Mouse (Mus musculus): ENCODE data around the gene Palld. TPM values are rescaled to one million over a fixed set of nuclear protein-coding genes. Genes with fewer than 3 reads are reported as not detected.
A peak's percentile ranks its signal among the peaks of the same experiment; 100 is the strongest.

Palld gene
- polyA plus RNA-seq, 1 experiment from 2014 or later = 51.6 TPM

DNA sequence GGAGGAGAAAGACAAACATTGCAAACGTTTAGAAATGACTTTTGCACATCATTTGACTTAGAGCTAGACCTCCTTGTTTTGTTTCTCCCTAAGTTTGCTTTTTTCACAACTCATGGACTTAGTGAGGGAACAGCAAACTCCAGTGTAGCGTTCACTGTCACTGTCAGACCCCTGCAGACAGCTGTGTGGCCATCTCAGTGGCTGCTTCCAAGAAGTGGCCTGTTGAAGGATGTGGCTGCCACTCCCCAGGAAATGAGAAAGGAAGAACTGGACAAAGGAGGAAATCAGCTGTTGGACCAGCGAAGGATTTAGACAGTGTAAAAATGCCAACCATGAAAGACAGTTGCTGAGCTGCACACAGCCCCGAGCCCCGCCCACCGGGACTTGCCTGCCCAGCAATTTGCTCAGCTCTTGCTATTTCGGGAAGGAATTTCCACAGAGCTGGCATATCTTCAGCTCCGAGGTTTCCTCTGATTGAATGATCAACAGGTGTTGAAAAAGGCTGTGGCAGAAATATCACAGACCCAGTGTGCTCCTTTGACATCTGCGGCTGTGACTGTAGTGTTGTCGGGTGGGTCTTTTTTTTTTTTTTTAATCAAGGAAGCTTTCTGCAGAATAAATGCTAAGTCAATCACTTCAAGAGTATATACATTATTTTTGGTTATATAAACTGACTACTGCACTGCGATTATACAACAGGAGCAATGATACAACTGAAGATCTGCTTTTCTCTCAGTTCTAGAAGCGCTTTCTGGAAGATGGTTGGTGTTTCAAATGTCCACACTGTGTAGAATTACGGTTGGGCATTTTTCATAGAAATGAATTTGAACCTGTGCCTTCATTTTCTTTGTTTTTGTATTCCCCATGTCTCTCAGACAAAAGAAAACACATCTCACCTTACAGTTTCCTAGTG, 6.1 kb upstream of the Palld start:
- H3K4me3 ChIP-seq = no peak overlapping the region
- no peak for DNase-seq (ENCODE audit: extremely low spot score, low spot score)
- H3K36me3 ChIP-seq (replicated peaks) = no peaks in the 10 kb centered on the region
- no peak overlapping the region for H3K27ac ChIP-seq
- H3K27me3 ChIP-seq (ENCODE audit: poor library complexity, severe bottlenecking) = no peaks in the 10 kb centered on the region
- WGBS = 83% methylated on average over 13 of the region's 13 CpGs
- no peaks in the 10 kb centered on the region for H3K9me3 ChIP-seq
- no peaks in the 10 kb centered on the region for H3K4me1 ChIP-seq

DNA sequence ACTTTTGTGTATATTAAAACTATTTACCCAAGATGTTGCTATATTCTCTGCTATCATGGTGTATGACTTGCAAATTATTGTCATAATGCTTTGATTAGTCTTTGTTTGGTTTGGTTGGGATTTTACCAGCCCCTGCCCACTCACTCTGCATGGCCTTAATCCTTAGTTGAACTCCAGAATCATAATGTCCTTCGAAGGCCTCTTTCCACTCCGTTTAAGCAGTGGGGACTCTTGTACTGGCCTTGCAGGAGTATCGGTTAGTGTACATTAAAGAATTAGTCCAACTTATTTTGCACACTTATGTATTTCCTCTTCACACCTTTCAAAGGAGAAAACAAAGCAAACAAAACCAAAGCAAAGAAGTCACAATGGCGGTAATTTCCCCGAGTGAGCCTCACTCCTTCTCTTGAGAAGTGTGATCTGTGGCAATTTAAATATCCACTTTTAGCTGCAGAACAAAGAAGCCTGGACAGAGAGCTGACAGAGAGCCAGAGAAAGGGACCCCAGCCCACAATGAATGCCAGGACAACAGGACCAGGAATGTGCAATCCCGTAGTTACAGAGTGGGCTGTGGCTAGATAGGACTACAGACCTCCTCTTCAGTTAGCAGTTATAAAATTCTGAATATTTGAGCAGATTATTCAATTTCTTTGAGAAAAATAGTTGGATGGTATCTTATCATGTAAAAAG, 1.3 kb downstream of the Palld start:
- H3K27ac ChIP-seq = peak overlapping the region; percentile 56
- no peaks in the 10 kb centered on the region for H3K36me3 ChIP-seq (replicated peaks)
- H3K4me1 ChIP-seq = peaks cover 7% of the 10 kb centered on the region
- no peak for DNase-seq (ENCODE audit: extremely low spot score, low spot score)
- H3K9me3 ChIP-seq = no peaks in the 10 kb centered on the region
- no peak overlapping the region for H3K4me3 ChIP-seq
- H3K27me3 ChIP-seq (ENCODE audit: poor library complexity, severe bottlenecking) = no peaks in the 10 kb centered on the region
- 55% methylated on average over 6 of the region's 6 CpGs for WGBS

DNA sequence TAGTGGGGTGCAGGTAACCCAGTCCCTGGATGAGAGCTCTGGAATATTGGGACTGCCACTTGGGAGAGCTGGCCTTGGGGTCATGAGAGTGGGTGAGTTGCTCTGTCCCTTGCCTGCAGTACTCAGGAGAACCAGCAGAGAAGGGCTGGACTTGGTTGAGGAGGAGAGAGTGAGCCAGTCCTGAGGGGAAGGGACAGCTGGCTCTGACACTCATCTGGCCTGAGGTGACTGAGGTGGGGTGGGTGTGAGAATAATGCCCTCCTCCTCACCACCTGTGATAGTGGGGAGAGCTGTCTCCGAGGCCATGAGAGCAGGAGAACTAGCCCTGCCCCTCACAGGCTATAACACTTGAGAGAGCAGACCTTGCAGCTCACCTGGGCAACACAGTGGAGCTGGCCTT, 5.1 kb downstream of the Palld start:
- Histone ChIP-seq H3K4me1 (peaks cover 7% of the 10 kb centered on the region), H3K36me3 (replicated peaks) (no peaks in the 10 kb centered on the region), H3K27me3 (ENCODE audit: poor library complexity, severe bottlenecking) (no peaks in the 10 kb centered on the region), H3K9me3 (no peaks in the 10 kb centered on the region), H3K4me3 (no peak overlapping the region), H3K27ac (no peak overlapping the region)
- DNase-seq (ENCODE audit: extremely low spot score, low spot score) = no peak
- WGBS = 87% methylated on average over 1 of the region's 1 CpGs

DNA sequence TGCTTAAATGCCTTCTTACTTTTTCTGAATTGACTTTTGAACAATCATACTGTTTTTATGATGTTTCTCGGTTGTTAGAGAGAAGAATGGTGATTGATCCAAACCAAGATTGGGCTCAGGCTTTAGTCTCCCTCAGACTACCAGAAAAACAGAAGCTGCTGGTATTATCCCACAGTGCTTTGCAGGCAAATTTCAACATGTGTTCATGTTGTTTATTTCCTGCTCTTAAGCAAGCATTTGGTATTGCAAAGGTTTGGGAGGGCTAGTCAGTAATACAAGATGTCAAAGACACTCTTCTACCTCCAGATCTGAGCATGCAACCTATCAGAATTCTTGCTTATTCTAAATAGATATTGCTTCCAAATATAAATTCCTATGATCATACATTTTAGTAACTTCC, 5.7 kb downstream of the Palld start:
- Histone ChIP-seq H3K27me3 (ENCODE audit: poor library complexity, severe bottlenecking) (no peaks in the 10 kb centered on the region), H3K4me3 (no peak overlapping the region), H3K27ac (no peak overlapping the region), H3K4me1 (peaks cover 7% of the 10 kb centered on the region), H3K36me3 (replicated peaks) (no peaks in the 10 kb centered on the region), H3K9me3 (no peaks in the 10 kb centered on the region)
- WGBS = 91% methylated on average over 1 of the region's 1 CpGs
- DNase-seq (ENCODE audit: extremely low spot score, low spot score) = no peak

- 60% methylated on average over 2 of the region's 2 CpGs for WGBS
- H3K4me3 ChIP-seq = no peak overlapping the region
- H3K27me3 ChIP-seq (ENCODE audit: poor library complexity, severe bottlenecking) = no peaks in the 10 kb centered on the region
- no peaks in the 10 kb centered on the region for H3K36me3 ChIP-seq (replicated peaks)
- no peaks in the 10 kb centered on the region for H3K4me1 ChIP-seq
- no peaks in the 10 kb centered on the region for H3K9me3 ChIP-seq
- no peak for DNase-seq (ENCODE audit: extremely low spot score, low spot score)
- H3K27ac ChIP-seq = no peak overlapping the region
Measured at GRCm38 (mm10) chr8:61894062-61894461, 8.4 kb downstream of the Palld start.

DNA sequence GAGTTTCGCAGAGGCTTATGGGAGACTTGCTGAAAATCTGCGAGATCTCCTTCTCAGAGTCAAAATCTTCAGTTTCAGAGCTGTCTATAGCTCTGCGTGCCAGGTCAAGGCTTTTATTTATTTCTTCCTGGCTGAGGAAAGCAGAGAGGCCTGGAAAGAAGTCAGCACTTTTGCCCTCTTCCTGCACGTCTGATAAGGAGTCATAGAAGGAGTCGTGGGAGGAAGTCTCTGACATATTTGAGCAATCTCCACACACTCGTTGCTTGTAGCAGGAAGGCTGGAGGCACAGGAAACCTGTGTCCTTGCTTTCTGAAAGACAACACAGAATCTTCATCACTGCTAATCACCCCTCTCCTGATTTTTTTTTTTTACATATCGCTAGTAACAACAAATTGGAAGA, 24.9 kb downstream of the Palld start:
- WGBS = 82% methylated on average over 7 of the region's 7 CpGs
- H3K27ac ChIP-seq = no peak overlapping the region
- no peak overlapping the region for H3K4me3 ChIP-seq
- DNase-seq (ENCODE audit: extremely low spot score, low spot score) = no peak
- H3K4me1 ChIP-seq = no peaks in the 10 kb centered on the region
- H3K27me3 ChIP-seq (ENCODE audit: poor library complexity, severe bottlenecking) = no peaks in the 10 kb centered on the region
- H3K36me3 ChIP-seq (replicated peaks) = no peaks in the 10 kb centered on the region
- no peaks in the 10 kb centered on the region; the same call in 1 of the 2 replicates for H3K9me3 ChIP-seq

DNA sequence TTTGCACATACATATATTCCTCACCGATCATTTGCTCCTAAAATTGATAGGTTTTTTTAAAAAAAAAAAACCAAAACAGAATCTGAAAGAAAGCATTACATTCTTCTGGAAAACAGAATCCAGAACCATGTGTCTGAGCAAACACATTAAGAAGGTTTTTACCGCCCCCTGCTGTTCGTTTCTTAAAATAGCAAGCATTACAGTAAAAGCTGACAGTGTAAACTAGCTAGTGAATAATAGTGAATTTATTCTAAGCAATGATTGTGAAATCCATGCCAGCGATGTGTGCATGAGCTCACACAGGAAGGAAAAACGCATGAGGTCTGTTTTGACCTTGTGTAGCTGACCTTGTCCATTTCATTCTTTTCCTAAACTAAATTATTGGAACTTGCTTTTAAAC, 27.2 kb downstream of the Palld start:
- no peaks in the 10 kb centered on the region for H3K27me3 ChIP-seq (ENCODE audit: poor library complexity, severe bottlenecking)
- H3K4me3 ChIP-seq = no peak overlapping the region
- 17% methylated on average over 5 of the region's 5 CpGs for WGBS
- no peak overlapping the region for H3K27ac ChIP-seq
- H3K4me1 ChIP-seq = no peaks in the 10 kb centered on the region
- H3K36me3 ChIP-seq (replicated peaks) = no peaks in the 10 kb centered on the region
- no peak for DNase-seq (ENCODE audit: extremely low spot score, low spot score)
- no peaks in the 10 kb centered on the region for H3K9me3 ChIP-seq

- H3K4me3 ChIP-seq = no peak overlapping the region
- no peaks in the 10 kb centered on the region for H3K9me3 ChIP-seq
- peak; percentile 18 for DNase-seq (ENCODE audit: extremely low spot score, low spot score)
- no peaks in the 10 kb centered on the region for H3K27me3 ChIP-seq (ENCODE audit: poor library complexity, severe bottlenecking)
- H3K27ac ChIP-seq = no peak overlapping the region
- no peaks in the 10 kb centered on the region for H3K36me3 ChIP-seq (replicated peaks)
- 42% methylated on average over 9 of the region's 9 CpGs for WGBS
- no peaks in the 10 kb centered on the region for H3K4me1 ChIP-seq
Measured at GRCm38 (mm10) chr8:61873994-61874393, 28.5 kb downstream of the Palld start.

DNA sequence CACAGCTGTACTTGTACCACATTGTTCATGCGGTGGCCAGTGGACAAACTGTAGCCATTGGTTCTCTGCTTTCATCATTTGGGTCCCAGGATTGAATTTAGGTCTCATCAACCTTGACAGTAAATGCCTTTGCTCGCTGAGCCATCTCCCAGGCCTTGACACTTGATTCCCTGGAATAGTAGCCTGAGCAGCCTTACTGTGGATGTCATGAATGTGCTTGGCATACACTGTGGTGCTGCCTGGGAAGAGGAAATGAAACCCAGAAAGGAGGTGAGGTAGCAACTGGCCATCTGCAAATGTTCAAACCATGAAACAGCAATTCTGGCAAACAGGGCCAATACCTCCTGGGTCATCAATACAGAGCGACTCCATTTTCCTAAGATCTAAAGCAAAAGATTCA, 34.0 kb downstream of the Palld start:
- DNase-seq (ENCODE audit: extremely low spot score, low spot score) = no peak
- Histone ChIP-seq H3K36me3 (replicated peaks) (no peaks in the 10 kb centered on the region), H3K4me3 (no peak overlapping the region), H3K9me3 (no peaks in the 10 kb centered on the region), H3K27ac (no peak overlapping the region), H3K27me3 (ENCODE audit: poor library complexity, severe bottlenecking) (no peaks in the 10 kb centered on the region), H3K4me1 (no peaks in the 10 kb centered on the region)
- whole genome bisulfite sequencing = 84% methylated on average over 3 of the region's 3 CpGs

GRCm38 (mm10) chr8:61866920-61867319, 35.6 kb downstream of the Palld start:
- Histone ChIP-seq H3K9me3 (no peaks in the 10 kb centered on the region), H3K36me3 (replicated peaks) (no peaks in the 10 kb centered on the region), H3K27ac (no peak overlapping the region), H3K4me1 (no peaks in the 10 kb centered on the region), H3K4me3 (no peak overlapping the region), H3K27me3 (ENCODE audit: poor library complexity, severe bottlenecking) (no peaks in the 10 kb centered on the region)
- no peak for DNase-seq (ENCODE audit: extremely low spot score, low spot score)
- 96% methylated on average over 1 of the region's 1 CpGs for WGBS

GRCm38 (mm10) chr8:61865365-61865764, 37.1 kb downstream of the Palld start:
- Histone ChIP-seq H3K27me3 (ENCODE audit: poor library complexity, severe bottlenecking) (no peaks in the 10 kb centered on the region), H3K27ac (no peak overlapping the region), H3K36me3 (replicated peaks) (no peaks in the 10 kb centered on the region), H3K9me3 (no peaks in the 10 kb centered on the region), H3K4me1 (no peaks in the 10 kb centered on the region), H3K4me3 (no peak overlapping the region)
- 90% methylated on average over 7 of the region's 7 CpGs for WGBS
- no peak for DNase-seq (ENCODE audit: extremely low spot score, low spot score)

GRCm38 (mm10) chr8:61851270-61851669, 51.2 kb downstream of the Palld start:
- DNase-seq (ENCODE audit: extremely low spot score, low spot score) = no peak
- peaks cover 19% of the 10 kb centered on the region for H3K4me1 ChIP-seq
- H3K9me3 ChIP-seq = no peaks in the 10 kb centered on the region
- H3K27me3 ChIP-seq (ENCODE audit: poor library complexity, severe bottlenecking) = no peaks in the 10 kb centered on the region
- H3K36me3 ChIP-seq (replicated peaks) = no peaks in the 10 kb centered on the region
- H3K4me3 ChIP-seq = no peak overlapping the region
- 89% methylated on average over 4 of the region's 4 CpGs for WGBS
- no peak overlapping the region for H3K27ac ChIP-seq

DNA sequence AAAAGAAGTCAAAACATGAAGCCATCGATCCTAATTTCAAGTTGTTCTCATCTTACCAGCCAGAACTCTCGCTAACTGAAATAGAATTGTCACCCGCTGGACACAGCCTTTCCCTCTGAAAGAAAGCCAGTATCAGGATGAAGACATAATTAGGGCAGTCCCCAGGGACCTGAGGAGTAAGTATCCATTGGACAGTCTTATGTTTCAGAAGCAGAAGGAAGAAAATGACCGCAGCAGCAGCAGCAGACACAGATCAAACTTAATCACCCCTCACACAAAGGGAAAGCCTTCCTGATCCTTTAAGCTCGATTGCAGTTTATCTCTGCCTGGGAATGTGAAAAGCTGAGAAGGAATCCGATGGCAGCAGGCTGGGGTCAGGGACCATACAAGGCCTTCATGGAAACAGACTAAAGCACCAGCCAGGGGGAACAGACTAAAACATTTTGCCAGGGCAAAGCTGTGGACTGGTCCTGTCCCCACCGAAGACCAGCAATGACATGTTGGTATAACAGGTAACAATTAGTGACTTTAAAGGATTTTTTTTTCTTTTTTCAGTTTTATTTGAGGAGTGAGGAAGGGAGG, 53.8 kb downstream of the Palld start:
- 22% methylated on average over 7 of the region's 7 CpGs for WGBS
- Histone ChIP-seq H3K9me3 (no peaks in the 10 kb centered on the region), H3K36me3 (replicated peaks) (no peaks in the 10 kb centered on the region), H3K27ac (0 out of 2 replicates have a peak overlapping the region, but pooled peaks have one; percentile 51), H3K4me1 (peaks cover 19% of the 10 kb centered on the region), H3K27me3 (ENCODE audit: poor library complexity, severe bottlenecking) (no peaks in the 10 kb centered on the region), H3K4me3 (no peak overlapping the region)
- DNase-seq (ENCODE audit: extremely low spot score, low spot score) = peak; percentile 16
